Mouse (Mus musculus) stomach, embryonic 14.5 days (tissue): ENCODE measurements around the gene Cox19. TPM values are rescaled to one million over a fixed set of nuclear protein-coding genes. Genes with fewer than 3 reads are reported as not detected.
"Not testable (repeated sequence)": the region's sequence is repeated elsewhere in the genome, so short reads cannot be mapped to it uniquely, and the experiment has no call there.

Experiments
- ATAC-seq: fragments of 200-750 bp; cut with Nextera tagmentation; 2 replicates; pipeline ENCODE4 v1.8.0; 2017; ENCODE audit warnings: low read depth, moderate TSS enrichment; ENCODE audit not compliant: insufficient number of reproducible peaks, insufficient read depth, low FRiP score
- H3K27ac ChIP-seq: fragments of 300-500 bp; sonication (generic); 2 replicates; pipeline ENCODE4 v1.5.1; 2014; ENCODE audit warnings: mild to moderate bottlenecking, low read length, moderate library complexity, mixed read lengths
- H3K27me3 ChIP-seq: fragments of 300-500 bp; sonication (generic); 2 replicates; pipeline ENCODE4 v1.6.1; 2014; ENCODE audit warnings: low read length, control low read depth, mixed read lengths; ENCODE audit not compliant: control insufficient read depth, insufficient read depth
- H3K36me3 ChIP-seq: fragments of 300-500 bp; sonication (generic); 2 replicates; pipeline ENCODE4 v1.6.1; 2014; ENCODE audit warnings: mild to moderate bottlenecking, control low read depth, low read length, moderate library complexity, mixed read lengths; ENCODE audit not compliant: control insufficient read depth, insufficient read depth
- H3K4me1 ChIP-seq: fragments of 300-500 bp; sonication (generic); 2 replicates; pipeline ENCODE4 v1.6.1; 2014; ENCODE audit warnings: low read length, control low read depth, mixed read lengths; ENCODE audit not compliant: control insufficient read depth, insufficient read depth
- H3K4me2 ChIP-seq: fragments of 300-500 bp; sonication (generic); replicated peaks from 2 replicates; pipeline ENCODE4 v1.6.1; 2014; ENCODE audit warnings: low read depth, low read length, control low read depth
- H3K4me3 ChIP-seq: fragments of 300-500 bp; sonication (generic); 2 replicates; pipeline ENCODE4 v1.5.1; 2014; ENCODE audit warnings: low read depth, low read length, control low read depth
- H3K9ac ChIP-seq: fragments of 300-500 bp; sonication (generic); replicated peaks from 2 replicates; pipeline ENCODE4 v1.6.1; 2014; ENCODE audit warnings: low read depth, mild to moderate bottlenecking, control low read depth, low read length, moderate library complexity, mixed read lengths
- H3K9me3 ChIP-seq: fragments of 300-500 bp; sonication (generic); 2 replicates; pipeline ENCODE4 v1.6.1; 2016; ENCODE audit warnings: low read depth, low read length, control low read depth; ENCODE audit not compliant: control insufficient read depth
- WGBS: fragments of 180-500 bp; shearing (Covaris S2); extraction: QIAGEN DNeasy Blood & Tissue Kit; methylation state at CpG from one replicate; pipeline ENCODE4 v1.1.7; 2014; 5-methylcytosine and 5-hydroxymethylcytosine counted together
- polyA plus RNA-seq: library from polyadenylated mRNA; unstranded; fragments of >200 nt; fragmentation: Nextera tagmentation; extraction: Ambion mirVana; gene quantifications from 2 replicates; pipeline ENCODE4 v1.2.1, GENCODE M21; 2014

The Cox19 gene
- polyA plus RNA-seq, 1 experiment from 2014 or later: 120 TPM

DNA sequence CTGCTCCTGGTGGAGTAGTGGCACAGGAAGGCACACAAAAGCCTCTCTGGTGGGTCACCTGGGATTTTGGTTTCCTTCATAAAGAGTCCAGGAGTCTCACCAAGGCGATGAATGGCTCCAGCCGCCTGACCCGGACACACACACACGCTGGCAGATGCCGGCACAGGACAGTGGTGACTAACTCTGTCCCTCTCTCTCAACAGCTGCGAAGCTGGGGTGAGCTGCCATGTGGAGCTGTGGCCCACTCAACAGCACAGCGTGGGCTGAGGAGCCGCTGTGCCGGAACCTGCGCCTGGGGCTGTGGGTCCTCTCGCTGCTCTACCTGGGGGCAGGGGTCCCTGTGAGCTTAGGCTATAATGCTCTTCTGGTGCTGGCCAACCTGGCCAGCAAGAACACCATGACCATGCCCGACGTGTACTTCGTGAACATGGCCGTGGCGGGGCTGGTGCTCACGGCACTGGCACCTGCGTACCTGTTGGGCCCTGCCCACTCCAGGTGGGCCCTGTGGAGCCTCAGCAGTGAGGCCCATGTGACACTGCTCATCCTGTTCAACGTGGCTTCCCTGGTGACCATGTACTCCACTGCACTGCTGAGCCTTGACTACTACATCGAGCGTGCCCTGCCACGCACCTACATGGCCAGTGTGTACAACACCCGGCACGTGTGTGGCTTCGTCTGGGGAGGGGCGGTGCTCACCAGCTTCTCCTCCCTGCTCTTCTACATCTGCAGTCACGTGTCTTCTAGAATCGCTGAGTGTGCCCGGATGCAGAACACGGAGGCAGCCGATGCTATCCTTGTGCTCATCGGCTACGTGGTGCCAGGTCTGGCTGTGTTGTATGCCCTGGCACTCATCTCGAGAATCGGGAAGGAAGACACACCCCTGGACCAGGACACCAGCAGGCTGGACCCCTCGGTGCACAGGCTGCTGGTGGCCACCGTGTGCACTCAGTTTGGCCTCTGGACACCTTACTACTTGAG is 41.3 kb upstream of the Cox19 start:
- no peak overlapping the region for H3K27ac ChIP-seq
- WGBS: 92% methylated on average over 37 of the region's 37 CpGs
- no peaks in the 10 kb centered on the region for H3K27me3 ChIP-seq
- H3K4me1 ChIP-seq: peaks cover 19% of the 10 kb centered on the region
- H3K9me3 ChIP-seq: no peaks in the 10 kb centered on the region
- no peak overlapping the region for H3K4me2 ChIP-seq
- no peaks in the 10 kb centered on the region for H3K36me3 ChIP-seq
- H3K4me3 ChIP-seq: no peak overlapping the region
- no peak for ATAC-seq
- no peak overlapping the region for H3K9ac ChIP-seq

DNA sequence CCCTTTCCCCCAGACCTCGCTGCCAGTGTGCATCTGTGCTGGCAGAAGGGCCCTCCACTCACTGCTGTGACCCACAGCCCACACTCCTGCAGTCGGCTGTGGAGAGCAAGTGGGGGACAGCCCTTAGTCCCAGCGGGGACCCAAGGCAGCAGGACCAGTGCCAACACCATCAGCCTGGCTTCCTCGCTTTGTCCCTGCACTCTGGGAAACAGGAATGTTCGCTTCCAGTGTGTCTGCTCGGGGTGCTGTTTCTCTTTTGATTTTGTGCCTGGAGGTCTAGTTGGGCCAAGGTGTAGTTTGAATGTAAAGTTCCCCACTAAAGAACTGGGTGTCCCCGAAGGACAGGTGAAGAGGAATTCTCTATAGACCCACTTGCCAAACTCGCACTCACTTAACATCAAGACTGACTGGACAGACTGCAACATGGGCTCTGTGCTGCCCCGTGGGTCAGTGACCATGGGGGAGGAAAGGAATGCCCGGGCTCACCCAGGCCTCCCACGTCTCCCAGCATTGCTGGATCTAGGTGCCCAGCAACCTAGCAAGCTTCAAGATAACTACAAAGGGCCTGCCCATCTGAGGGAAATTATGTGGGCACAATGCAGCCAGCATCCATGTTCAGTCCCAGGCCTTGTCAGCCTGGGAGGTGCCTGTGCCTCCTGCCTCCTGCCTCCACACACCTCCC is 40.2 kb upstream of the Cox19 start:
- WGBS: 82% methylated on average over 11 of the region's 11 CpGs
- Histone ChIP-seq H3K9ac (no peak overlapping the region), H3K27ac (no peak overlapping the region), H3K27me3 (no peaks in the 10 kb centered on the region), H3K9me3 (no peaks in the 10 kb centered on the region), H3K36me3 (no peaks in the 10 kb centered on the region), H3K4me3 (no peak overlapping the region), H3K4me2 (no peak overlapping the region), H3K4me1 (peaks cover 19% of the 10 kb centered on the region)
- no peak for ATAC-seq

DNA sequence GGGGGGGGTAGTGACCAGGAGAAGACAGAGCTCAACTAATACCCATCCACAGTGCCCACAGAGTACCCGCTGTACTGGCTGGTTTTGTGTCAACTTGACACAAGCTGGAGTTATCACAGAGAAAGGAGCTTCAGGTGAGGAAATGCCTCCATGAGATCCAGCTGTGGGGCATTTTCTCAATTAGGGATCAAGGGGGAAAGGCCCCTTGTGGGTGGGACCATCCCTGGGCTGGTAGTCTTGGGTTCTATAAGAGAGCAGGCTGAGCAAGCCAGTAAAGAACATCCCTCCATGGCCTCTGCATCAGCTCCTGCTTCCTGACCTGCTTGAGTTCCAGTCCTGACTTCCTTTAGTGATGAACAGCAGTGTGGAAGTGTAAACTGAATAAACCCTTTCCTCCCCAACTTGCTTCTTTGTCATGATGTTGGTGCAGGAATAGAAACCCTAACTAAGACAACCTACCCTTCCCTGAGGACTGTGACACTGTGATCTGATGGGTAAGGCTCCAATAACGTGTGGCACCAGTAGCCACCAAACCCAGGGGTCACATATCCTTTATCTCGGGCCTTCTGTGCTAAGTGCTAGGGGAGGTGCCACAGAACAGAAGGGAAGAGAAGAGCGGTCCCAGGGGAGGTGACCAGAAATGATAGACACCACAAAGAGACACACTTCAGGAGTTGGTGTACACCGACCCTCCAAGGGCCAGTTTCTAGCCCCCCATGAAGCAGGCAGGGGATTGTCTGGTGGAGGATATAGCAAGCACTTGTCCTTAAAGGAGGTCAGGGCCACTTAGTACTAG is 39.3 kb upstream of the Cox19 start:
- not testable (repeated sequence) for H3K27ac ChIP-seq, H3K36me3 ChIP-seq, H3K9ac ChIP-seq, H3K4me3 ChIP-seq, H3K9me3 ChIP-seq, H3K4me2 ChIP-seq, ATAC-seq, H3K27me3 ChIP-seq
- 72% methylated on average over 5 of the region's 5 CpGs for WGBS
- peaks cover 19% of the 10 kb centered on the region for H3K4me1 ChIP-seq

DNA sequence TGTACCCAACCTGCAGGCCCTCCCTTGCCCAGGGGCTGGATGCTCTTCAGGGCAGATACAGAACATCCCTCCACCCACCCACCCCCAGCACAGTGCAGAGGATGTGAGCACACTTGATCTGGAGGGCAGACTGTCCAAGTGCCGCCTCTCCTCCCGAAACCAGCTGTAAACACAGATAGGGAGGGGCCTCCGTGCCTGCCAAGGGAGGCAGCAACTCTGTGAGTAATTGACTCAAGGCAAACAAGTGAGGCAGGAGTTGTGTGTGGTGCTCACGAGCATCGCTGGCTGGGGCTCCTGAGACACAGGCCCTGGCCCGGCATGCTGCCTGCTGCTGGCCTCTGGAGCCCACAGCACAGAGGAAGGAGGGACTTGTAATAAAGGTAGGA is 38.5 kb upstream of the Cox19 start:
- 3% methylated on average over 6 of the region's 6 CpGs for WGBS
- ATAC-seq: peak; percentile 83
- H3K4me2 ChIP-seq: no peak overlapping the region
- H3K27ac ChIP-seq: peak overlapping the region; percentile 23
- H3K4me3 ChIP-seq: no peak overlapping the region
- H3K9ac ChIP-seq: no peak overlapping the region
- no peaks in the 10 kb centered on the region for H3K27me3 ChIP-seq
- no peaks in the 10 kb centered on the region for H3K36me3 ChIP-seq
- no peaks in the 10 kb centered on the region for H3K9me3 ChIP-seq
- peaks cover 21% of the 10 kb centered on the region for H3K4me1 ChIP-seq

DNA sequence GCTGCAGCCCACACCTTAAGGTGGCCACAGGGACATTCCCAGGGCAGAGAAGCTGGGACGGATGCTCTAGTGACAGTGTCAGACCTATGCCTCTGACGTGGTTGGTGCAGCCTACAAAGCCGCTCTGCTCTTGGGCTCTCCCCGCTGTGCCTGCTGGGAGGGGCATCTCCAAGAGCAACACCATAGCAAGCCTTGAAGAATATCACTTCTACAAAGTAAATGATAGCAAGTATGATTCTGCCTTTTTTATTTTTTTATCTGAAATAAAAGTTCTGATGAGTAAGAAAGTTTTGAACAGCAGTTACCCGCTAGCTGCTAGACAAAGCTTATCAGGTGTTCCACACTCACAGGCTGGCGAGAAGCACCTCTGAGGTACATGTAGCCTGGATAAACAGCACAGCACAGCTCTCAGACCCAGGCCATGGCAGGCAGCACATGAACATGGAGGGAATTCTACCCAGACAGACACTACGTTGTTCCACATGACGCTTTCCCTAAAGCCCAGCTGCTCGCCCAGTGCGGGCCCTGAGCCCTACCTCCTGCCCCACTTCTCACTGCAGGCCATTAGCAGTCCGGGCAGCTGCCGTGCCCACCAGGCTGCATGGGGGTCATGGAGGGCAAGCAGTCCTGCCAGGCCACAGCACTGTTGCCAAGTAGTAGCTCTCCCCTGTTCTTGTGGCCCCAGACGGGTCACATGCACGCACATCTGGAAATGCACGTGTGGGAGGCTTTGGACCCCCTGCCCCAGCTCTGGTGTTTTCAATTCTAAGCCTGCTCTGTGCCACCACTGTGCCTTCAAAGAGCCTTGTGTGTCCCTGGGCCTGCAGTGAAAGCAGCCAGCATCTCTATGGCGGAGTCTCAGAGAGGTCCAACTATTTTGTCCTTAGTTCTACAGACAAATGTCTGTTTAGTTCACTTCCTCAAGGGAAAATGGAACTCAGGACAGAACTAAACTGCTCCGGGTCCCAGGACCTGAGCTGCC is 37.8 kb upstream of the Cox19 start:
- H3K9ac ChIP-seq: no peak overlapping the region; the same call in 1 of the 2 replicates
- no peaks in the 10 kb centered on the region for H3K27me3 ChIP-seq
- H3K4me3 ChIP-seq: no peak overlapping the region
- ATAC-seq: no peak
- no peaks in the 10 kb centered on the region for H3K36me3 ChIP-seq
- no peaks in the 10 kb centered on the region for H3K9me3 ChIP-seq
- no peak overlapping the region for H3K4me2 ChIP-seq
- H3K4me1 ChIP-seq: peaks cover 24% of the 10 kb centered on the region
- peak overlapping the region; percentile 55; the same call in 1 of the 2 replicates for H3K27ac ChIP-seq
- 62% methylated on average over 17 of the region's 17 CpGs for WGBS

DNA sequence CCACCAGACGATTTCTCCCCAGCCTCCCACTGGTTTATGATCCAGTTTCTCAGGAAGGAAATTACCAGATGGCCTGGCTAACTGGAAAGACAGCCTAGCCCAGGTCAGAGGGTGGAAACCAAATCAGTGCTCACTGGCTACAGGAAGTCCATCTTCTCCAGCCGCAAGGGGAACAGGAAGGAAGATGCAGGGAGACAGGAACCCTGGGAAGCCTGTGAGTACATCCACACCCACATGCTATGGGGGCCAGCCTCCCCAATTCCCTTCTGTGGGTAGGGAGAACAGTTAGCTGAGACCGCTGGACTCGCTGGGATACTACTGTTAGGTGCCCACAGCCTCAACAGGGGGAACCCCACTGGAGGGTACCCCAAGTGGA is 37.0 kb upstream of the Cox19 start:
- no peaks in the 10 kb centered on the region for H3K36me3 ChIP-seq
- no peak for ATAC-seq
- no peak overlapping the region for H3K4me2 ChIP-seq
- WGBS: 67% methylated on average over 4 of the region's 4 CpGs
- H3K4me3 ChIP-seq: no peak overlapping the region
- H3K9me3 ChIP-seq: no peaks in the 10 kb centered on the region
- H3K27me3 ChIP-seq: no peaks in the 10 kb centered on the region
- H3K27ac ChIP-seq: peak overlapping the region; percentile 55; the same call in 1 of the 2 replicates
- no peak overlapping the region; the same call in 1 of the 2 replicates for H3K9ac ChIP-seq
- H3K4me1 ChIP-seq: peaks cover 24% of the 10 kb centered on the region

DNA sequence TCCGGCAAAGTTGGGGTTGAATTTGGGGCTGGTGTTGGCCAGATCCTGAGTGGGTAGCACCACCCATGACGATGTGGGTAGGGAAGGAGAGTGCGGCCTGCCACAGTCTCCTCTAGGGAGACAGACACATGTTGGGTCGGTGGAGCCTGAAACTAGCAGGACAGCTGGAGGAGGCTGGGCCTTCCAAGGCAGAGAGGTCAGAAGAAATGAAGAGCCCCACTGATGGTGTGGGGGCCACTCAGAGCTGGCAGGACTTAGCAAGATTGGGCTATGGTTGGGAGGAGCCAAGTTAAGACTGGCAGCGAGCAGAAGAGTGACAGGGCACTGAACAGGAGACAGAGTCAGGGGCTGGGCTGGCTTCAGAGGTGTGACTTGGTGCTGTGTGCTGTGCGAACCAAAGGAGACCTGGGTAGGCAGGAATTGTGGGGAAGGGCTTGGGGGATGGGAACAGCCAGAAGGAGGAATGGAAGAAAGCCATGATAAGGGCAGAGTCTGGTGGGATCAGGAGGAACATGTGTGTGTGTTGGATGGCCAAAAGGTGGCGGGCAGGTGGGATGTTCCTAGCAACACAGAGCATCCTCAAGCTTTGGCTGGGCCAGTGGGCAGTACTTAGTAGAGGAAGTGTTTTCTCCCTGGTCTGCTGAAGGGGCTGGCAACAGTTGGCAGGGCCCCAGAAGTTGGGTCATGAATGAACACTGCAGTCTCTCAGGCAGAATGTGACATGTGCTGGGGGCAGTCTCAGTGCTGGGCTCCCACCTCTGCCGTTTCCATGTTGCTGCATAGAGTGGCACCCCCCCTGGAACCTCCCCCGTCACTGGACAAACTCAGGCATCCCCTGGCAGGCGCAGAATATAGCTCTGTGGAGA is 36.3 kb upstream of the Cox19 start:
- 76% methylated on average over 10 of the region's 10 CpGs for WGBS
- Histone ChIP-seq H3K4me2 (no peak overlapping the region), H3K4me3 (no peak overlapping the region), H3K9ac (no peak overlapping the region), H3K36me3 (no peaks in the 10 kb centered on the region), H3K27me3 (no peaks in the 10 kb centered on the region), H3K9me3 (no peaks in the 10 kb centered on the region), H3K27ac (no peak overlapping the region), H3K4me1 (peaks cover 28% of the 10 kb centered on the region)
- ATAC-seq: no peak
